12 mouse cellular contexts compared by ENCODE assay signal in genomic region chr4:46065695-46066340, GRCm38 (mm10). TPM values are rescaled to one million over a fixed set of nuclear protein-coding genes. Genes with fewer than 3 reads are reported as not detected.
A peak's percentile ranks its signal among the peaks of the same experiment; 100 is the strongest.
DNase-seq lines count a peak whose midpoint lies in the region; ATAC-seq and TF ChIP-seq lines count a peak whose summit lies in the region.
"Had no signal": no experiment of that assay in that cellular context is flagged by ENCODE, and none has a peak within 500 bp of the region (broad histone marks: within the 10 kb centered on the region; RNA-seq: fewer than 3 reads in every experiment).

No protein-coding gene starts in this region.

- H3K27ac ChIP-seq in left cerebral cortex, adult 2 months: peak overlapping the region; percentile 81
- H3K27ac ChIP-seq in heart, embryonic 16.5 days (ENCODE audit: low read length): peak overlapping the region; percentile 92
- H3K27ac ChIP-seq in stomach, postnatal 0 days (replicated peaks): no peak overlapping the region
- H3K27ac ChIP-seq: liver, embryonic 13.5 days; neural tube, embryonic 15.5 days had no signal

- H3K4me3 ChIP-seq in left cerebral cortex, adult 2 months: no peak overlapping the region
- H3K4me3 ChIP-seq in heart, embryonic 16.5 days (ENCODE audit: low read length): no peak overlapping the region
- H3K4me3 ChIP-seq in stomach, postnatal 0 days (ENCODE audit: low read depth, low read length): no peak overlapping the region
- H3K4me3 ChIP-seq: liver, embryonic 13.5 days; neural tube, embryonic 15.5 days had no signal

- peak; percentile 50 for DNase-seq in cerebellum, adult 9-11 months
- no peak for DNase-seq in cerebellum, adult 18-20 months
- no peak for DNase-seq in left cerebral cortex, adult 2 months (ENCODE audit: extremely low spot score in 1 of 2, low spot score in 2 of 2)
- DNase-seq in left cerebral cortex, adult 8-10 months (ENCODE audit: low spot score in 2 of 2): no peak
- peak; percentile 79 for DNase-seq in lung, postnatal 36 days
- DNase-seq in cerebellum, postnatal 36 days: no peak
- no peak for DNase-seq in stomach, postnatal 0 days (ENCODE audit: low spot score)
- DNase-seq: B cell, adult 2 months; liver, embryonic 13.5 days; midbrain, embryonic 14.5 days had no signal

- 22% methylated on average over 8 of the region's 8 CpGs for WGBS in heart, embryonic 16.5 days
- 48% methylated on average over 8 of the region's 8 CpGs for WGBS in stomach, postnatal 0 days

- no peak overlapping the region for H3K9ac ChIP-seq in heart, embryonic 16.5 days (ENCODE audit: low read length)
- no peak overlapping the region for H3K9ac ChIP-seq in stomach, postnatal 0 days (ENCODE audit: low read length)
- H3K9ac ChIP-seq: liver, embryonic 13.5 days; neural tube, embryonic 15.5 days had no signal

- H3K27me3 ChIP-seq in heart, embryonic 16.5 days (ENCODE audit: control insufficient read depth, insufficient read depth, low read length): no peaks in the 10 kb centered on the region
- no peaks in the 10 kb centered on the region for H3K27me3 ChIP-seq in stomach, postnatal 0 days (ENCODE audit: control insufficient read depth, insufficient read depth, low read length)
- H3K27me3 ChIP-seq: liver, embryonic 13.5 days; neural tube, embryonic 15.5 days had no signal

- H3K4me1 ChIP-seq in heart, embryonic 16.5 days (ENCODE audit: control insufficient read depth, insufficient read depth, low read length): peaks cover 55% of the 10 kb centered on the region
- H3K4me1 ChIP-seq in stomach, postnatal 0 days (replicated peaks; ENCODE audit: control insufficient read depth, insufficient read depth): no peaks in the 10 kb centered on the region

- TF ChIP-seq EP300 in stomach, postnatal 0 days (optimal IDR thresholded peaks at IDR 0.05): no peak

- intact Hi-C loops in left cerebral cortex, adult 2 months (cut with DNase I): no loop called here

- peak overlapping the region; percentile 9; the same call in 1 of the 2 replicates for H3K4me2 ChIP-seq in heart, embryonic 16.5 days (ENCODE audit: low read depth, low read length)
- H3K4me2 ChIP-seq in stomach, postnatal 0 days (replicated peaks; ENCODE audit: low read depth): no peak overlapping the region
- H3K4me2 ChIP-seq: liver, embryonic 13.5 days; neural tube, embryonic 15.5 days had no signal

- no peak for TF ChIP-seq CTCF in left cerebral cortex, adult 2 months (IDR thresholded peaks at IDR 0.05)
- TF ChIP-seq CTCF in stomach, postnatal 0 days (IDR thresholded peaks at IDR 0.05; ENCODE audit: low read depth): no peak

- H3K9me3 ChIP-seq in heart, embryonic 16.5 days (replicated peaks; ENCODE audit: control insufficient read depth, low read length): no peaks in the 10 kb centered on the region
- no peaks in the 10 kb centered on the region for H3K9me3 ChIP-seq in stomach, postnatal 0 days (ENCODE audit: control insufficient read depth, low read length)
- H3K9me3 ChIP-seq: liver, embryonic 13.5 days; neural tube, embryonic 15.5 days had no signal

- peaks cover 14% of the 10 kb centered on the region for H3K36me3 ChIP-seq in heart, embryonic 16.5 days (ENCODE audit: control insufficient read depth, insufficient read depth)
- no peaks in the 10 kb centered on the region for H3K36me3 ChIP-seq in stomach, postnatal 0 days (ENCODE audit: control insufficient read depth, insufficient read depth, low read length)
- H3K36me3 ChIP-seq: neural tube, embryonic 15.5 days had no signal

- peak; percentile 59; the same call in 1 of the 2 replicates for ATAC-seq in heart, embryonic 16.5 days (replicated peaks; ENCODE audit: extremely low read depth, insufficient read depth, low FRiP score)
- ATAC-seq in stomach, postnatal 0 days (ENCODE audit: low FRiP score, low TSS enrichment): no peak

RNA-seq across cellular contexts. Expression of gene Tmod1, which starts 27.1 kb away (rescaled TPM):
- 10 to 100 TPM; 45.5 to 49.1 TPM for total RNA-seq in left cerebral cortex, adult 2 months (2021)
- total RNA-seq in left cerebral cortex, adult 8-10 months (2022): 10 to 100 TPM; 51.9 to 57.0 (median 53.7) TPM
- polyA plus RNA-seq in heart, embryonic 16.5 days (2015; fragmentation: Nextera tagmentation; extraction: Ambion mirVana): 202 and 217 TPM in 2 replicates
- 3.2 and 3.4 TPM in 2 replicates for polyA plus RNA-seq in stomach, postnatal 0 days (2015; fragmentation: Nextera tagmentation; extraction: Ambion mirVana)

Comparison
In these comparisons a context has a peak if more than half of its experiments do, and no peak if none do; other contexts are left out.
1. DNase-seq: peak in cerebellum, adult 9-11 months (single experiment) and lung, postnatal 36 days (single experiment); none in cerebellum, adult 18-20 months (0 of 2), left cerebral cortex, adult 2 months (0 of 2), left cerebral cortex, adult 8-10 months (0 of 2), cerebellum, postnatal 36 days (0 of 2) and stomach, postnatal 0 days (single experiment).